Mouse (Mus musculus) frontal cortex, postnatal 14 days (tissue): ENCODE measurements around the gene Btbd11.

Experiments
- DNase-seq, 2 experiments: peaks; one replicate each; pipeline ENCODE4 v3.0.0; 2022; ENCODE audit warnings: low spot score in 2 of 2

The Btbd11 gene

DNA sequence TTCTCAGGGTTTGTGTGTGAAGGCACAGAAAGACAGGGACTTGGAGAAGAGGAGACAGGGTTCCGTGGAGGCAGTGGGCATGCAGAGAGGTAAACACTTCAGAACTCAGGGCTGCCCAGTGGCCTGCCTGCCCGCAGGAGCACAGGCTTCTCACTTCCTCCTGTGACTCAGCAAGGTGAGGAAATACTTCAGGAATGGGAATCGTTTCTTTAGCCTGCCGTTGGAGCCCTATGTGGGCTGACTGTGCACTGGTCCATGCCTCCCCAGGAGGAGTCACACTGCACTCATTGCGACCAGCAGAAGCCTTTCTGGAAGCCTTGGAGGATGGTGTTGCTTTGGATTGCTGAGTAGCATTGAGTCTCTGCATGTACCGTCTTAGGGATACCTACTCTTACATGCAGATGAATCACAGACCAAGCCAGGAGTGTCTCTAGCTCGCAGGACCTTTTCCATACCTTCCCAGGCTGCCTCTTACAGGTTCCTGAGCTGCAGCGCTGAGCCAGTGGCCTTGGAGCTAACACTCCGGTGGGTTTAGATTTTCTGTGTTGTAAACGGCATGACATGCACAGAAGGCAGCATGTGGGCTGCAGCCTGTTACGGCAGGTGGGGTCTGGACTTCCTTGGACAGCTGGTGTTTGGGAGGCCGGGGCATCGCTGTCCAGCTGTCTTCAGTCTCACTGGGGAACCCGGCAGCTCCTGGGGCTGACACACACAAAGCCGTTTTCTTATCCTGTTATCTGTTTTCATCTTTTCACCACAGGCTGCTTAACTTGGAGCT, 34.4 kb downstream of the Btbd11 start:
- no peak for DNase-seq

GRCm38 (mm10) chr10:85421629-85422012, 35.0 kb downstream of the Btbd11 start:
- DNase-seq = no peak

GRCm38 (mm10) chr10:85425756-85426155, 39.1 kb downstream of the Btbd11 start:
- DNase-seq = no peak

DNA sequence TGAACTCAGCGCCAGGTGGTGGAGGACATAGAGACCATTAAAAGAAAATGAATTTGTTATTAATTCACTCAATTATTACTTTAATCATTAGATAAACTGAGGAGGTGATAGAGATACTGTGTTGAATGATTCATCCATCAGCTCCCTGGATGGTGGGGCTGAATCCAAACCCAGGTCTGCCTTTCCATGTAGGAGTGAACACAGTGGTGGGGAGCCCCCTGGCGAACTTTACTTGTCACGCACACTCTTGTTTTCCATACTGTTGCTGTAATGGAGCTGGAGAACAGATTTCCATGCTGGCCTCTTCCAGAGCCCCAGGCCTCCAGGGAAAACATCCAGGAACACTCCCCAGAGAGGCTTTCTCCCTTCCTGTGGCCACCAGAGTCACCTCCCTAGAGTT, 50.6 kb downstream of the Btbd11 start:
- DNase-seq = no peak

GRCm38 (mm10) chr10:85443371-85443770, 56.8 kb downstream of the Btbd11 start:
- DNase-seq = no peak

DNA sequence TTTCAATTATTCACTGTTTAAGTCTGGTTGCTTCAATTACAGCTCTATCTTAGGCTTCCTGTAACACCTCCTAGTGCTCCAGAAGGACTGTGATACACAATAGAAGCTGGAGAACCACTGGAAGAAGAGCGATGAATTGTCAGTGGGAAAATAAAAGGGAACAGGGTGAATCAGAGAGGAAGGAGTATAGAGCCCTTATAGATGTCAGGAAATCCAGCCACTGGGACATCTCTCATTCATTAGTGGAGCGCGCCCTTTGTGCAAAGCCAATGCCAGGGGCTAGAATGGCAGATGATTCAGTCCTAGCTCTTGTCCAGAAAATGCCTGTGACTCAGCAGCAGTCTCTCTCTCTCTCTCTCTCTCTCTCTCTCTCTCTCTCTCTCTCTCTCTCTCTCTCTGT, 59.3 kb downstream of the Btbd11 start:
- no peak for DNase-seq

DNA sequence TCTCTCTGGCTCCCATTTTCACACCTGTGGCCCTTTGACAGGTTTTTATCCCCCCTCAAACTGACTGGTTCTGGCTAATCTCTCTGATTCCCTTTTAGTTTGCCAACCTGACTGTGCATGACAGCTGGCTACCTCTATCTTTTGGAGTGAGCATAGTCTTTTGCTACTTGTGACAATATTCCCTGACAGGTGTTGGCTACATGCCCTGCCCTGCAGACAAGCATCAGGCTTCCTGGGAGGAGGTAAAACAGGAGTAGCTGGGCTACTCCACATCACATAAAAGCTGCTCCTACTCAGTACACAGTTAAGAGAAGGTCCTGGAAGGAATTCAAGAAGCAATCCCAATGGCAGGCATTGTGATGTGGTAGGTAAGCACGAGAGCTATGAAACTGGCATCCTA, 60.1 kb downstream of the Btbd11 start:
- DNase-seq = no peak

DNA sequence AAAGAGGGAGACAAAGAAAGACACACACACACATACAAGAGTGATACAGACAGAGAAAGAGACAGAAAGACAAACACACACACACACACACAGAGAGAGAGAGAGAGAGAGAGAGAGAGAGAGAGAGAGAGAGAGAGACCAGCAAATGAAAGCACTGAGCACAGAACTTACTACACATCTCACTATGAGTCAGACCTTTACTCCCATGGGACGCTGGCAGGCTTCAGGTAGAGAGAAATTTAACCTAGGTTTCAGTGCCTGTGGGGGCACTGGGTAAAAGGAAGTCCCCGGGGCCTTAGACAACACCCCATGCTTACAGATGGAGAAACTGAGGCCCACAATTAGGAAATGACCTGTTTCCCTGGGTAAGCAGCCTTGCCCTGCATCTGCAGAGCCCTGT, 61.3 kb downstream of the Btbd11 start:
- DNase-seq = no peak

DNA sequence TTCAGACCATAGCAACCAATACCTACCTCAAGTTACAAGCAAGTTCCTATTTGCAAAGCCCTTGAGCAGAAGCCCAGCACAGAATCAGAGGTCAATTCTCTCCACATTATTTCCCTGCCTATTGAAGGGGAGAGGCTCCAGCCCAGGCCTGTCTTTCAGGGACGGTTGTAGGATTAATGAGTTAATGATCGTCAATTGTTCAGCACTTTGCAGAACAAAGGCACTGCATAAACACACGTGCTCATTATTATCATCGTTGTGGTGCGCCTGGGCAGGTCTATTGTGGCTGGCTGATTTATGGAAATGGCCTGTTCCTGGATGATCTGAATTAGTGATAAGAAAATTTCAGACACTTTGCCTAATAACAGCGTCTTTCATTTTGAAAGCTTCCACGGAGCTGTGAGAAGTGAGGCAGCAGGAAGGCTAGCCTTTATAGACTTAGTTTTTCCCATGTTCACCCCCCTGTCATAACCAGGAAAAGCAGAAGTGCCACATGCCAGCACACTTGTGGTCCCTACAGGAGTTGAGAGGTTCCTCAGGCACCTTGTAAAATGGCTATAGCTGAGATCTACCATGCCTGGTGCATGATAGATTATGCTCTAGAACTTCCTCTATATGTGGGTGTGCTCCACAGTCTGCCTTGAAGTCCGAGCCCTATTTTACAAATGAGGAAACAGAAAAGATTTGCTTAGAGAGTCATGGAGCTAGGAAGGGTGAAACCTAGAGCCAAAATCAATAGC, 65.2 kb downstream of the Btbd11 start:
- DNase-seq = no peak

DNA sequence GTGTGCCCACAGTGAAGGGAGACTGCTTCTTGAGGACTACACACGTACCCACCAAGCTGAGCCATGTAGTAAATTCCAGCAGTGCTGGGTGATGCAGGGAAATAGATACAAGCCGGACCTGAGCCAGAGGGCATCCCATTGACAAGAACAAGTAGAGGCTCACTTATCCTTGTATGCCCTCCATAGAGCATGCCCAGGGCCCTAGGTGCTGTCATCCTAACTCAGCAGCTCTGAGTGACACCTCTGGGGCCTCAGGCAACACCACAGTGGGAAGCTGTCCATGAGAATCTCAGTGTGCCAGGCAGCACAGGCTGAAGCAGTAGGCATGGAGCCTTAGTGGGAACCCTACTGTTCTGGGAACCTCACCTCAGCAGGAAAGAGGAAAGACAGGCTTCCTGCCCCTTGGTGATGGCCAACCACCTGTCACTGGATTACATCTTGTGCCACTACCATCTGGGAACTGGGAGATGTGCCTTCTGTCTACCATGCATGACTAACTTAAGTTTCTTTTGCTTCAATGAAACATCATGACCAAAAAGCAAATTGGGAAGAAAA, 66.7 kb downstream of the Btbd11 start:
- DNase-seq = no peak

- no peak for DNase-seq
Measured at GRCm38 (mm10) chr10:85455985-85456384, 69.4 kb downstream of the Btbd11 start.

DNA sequence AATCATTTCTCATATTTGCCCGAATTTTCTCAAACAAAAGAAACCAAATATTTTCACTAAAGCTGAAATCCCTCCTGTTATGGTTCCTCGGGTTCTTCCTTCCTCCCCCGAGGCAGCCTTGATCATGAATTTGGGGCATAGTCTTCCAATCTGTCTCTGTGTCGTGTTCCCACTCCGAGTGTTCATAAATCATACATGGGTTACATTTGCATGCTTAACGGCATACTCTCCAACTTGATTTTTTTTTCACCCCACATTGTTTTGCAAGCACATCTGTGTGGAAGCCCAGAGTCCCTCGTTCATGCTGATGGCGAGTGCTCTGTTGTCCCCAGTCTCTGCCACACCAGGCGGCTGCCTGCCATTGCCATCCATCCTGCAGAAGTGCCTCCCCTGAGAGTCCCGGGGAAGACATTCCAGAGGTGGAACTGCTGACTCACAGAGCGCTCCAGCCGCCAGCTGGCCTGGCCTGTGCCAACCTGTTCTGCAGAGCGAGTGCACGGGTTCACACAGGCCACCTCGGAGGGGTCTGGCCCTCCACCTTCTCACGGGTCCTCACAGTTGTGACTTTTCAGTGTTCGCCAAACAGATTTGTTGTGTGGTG, 72.2 kb downstream of the Btbd11 start:
- no peak for DNase-seq

GRCm38 (mm10) chr10:85460736-85461135, 74.1 kb downstream of the Btbd11 start:
- DNase-seq = no peak

DNA sequence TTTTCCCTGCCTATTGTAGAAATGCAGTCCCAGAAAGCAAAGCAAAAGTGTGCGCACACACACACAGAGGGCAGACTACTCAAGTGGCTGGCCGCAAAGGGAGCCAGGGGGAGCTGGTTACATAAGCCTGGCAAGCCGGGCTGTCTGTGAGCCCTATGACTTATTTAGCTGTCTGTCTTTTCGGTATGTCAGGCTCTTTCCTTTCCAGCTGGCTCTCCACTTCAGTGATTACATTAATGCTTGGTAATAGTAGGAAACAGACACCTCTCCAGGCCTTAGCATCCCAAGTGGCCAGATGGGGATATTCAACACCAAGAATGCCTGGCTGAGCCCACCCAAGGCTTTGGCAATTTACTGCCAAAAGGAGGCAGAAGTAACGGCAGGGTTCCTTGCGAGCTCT, 77.5 kb downstream of the Btbd11 start:
- no peak for DNase-seq

- no peak for DNase-seq
Measured at GRCm38 (mm10) chr10:85465516-85466408, 79.1 kb downstream of the Btbd11 start.

DNA sequence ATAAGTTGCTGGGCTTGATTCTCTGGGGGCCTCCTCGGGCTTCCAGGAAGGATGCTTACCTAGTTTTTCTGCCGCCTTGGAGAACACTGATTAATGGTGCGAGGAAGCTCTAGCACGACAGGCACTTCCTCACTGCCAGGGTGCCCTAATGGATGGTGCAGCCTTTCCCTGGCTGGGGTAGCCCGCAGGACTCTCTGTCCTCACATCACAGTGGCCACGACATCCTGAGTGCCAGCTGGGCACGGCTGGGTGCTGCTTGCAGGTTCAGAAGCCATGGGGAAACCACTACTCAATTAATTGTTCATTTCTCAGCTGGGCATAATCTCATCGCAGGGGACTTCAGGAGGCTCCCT, 79.8 kb downstream of the Btbd11 start:
- DNase-seq = no peak

DNA sequence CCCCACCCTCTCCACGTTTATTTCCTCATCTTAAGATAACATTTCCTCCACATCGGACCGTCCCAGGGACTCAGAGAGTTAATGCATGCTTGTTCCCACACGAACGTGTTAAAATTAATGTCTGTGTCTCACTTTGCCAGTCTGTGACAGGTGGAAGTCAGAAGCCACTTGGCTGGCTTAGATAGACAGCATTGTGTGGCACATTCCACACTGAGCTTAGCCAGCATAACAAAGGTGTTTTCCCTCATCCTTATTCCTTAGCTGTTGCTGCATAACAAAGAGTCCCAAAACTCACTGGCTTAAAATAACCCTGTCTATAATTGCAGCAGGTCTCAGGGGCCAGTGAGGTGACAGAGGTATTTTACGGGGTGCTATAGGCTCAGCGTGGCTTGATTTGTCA, 80.8 kb downstream of the Btbd11 start:
- no peak for DNase-seq

- DNase-seq = no peak
Measured at GRCm38 (mm10) chr10:85468527-85468926, 81.9 kb downstream of the Btbd11 start.

DNA sequence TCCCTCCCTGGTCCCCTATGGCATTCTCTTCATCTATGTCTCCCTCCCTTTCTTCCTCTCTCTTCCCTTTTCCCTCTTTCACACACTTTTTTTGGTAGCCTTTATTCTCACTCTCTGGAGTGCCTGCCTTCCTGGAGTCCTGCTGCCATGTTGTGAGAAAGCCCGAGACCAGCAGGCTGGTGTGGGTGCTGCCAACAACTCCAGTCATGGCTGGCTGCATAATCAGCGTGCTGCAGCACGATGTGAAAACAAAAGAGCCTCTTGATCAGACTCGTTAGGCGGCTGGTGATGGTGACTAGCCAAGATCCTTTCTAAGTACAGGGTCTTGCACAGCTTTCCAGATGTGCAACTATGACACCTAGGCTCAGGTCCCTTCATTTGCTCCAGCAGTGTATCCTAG, 82.7 kb downstream of the Btbd11 start:
- DNase-seq = no peak

DNA sequence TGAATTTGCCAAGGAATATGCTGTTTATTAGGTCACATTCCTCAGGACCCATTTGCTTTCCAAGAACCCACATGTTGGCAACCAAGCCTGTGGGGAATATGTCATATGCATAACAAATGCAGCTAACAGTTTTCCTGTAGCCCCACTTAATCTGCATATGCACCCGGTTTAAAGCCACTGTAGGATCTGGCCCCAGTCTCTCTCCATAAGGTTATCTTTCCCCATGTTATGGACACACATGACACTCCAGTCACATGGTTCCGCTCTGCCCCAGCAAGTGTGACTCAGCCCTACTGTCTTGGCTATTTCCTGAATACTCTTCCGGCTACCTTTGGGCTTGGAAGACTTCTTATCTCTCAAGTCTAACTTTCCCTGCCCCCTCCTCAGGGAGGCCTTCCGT, 86.7 kb downstream of the Btbd11 start:
- no peak for DNase-seq

DNA sequence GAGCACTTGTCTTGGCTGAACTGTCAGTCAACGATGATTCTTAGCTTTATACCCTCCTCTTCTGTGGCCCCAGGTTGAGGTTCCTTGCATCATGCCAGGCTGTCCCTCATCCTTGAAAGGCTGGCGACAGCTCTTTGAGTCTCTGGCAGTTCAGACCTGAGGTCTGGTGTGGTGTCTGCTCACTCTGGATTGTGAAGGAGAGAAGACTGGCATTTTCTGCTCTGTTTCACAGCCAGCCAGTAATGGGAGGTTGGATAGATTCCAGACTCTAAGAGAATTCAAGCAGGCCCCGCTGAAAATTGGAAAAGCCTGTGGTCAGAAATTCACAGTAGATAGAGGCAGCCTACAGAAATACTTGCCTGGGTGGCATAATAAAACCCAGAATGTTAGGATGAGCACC, 87.3 kb downstream of the Btbd11 start:
- DNase-seq = no peak
